Mouse (Mus musculus): ENCODE measurements around the gene Olfm2.

GRCm38 (mm10) chr9:20785055-20785454 lies 38.9 kb upstream of the Olfm2 start:
- no peak for TF ChIP-seq POLR2AphosphoS2 (IDR thresholded peaks at IDR 0.05; ENCODE audit: low read depth, low read length)
- TF ChIP-seq MAX (IDR thresholded peaks at IDR 0.05; ENCODE audit: low read length) = no peak
- no peak for TF ChIP-seq E2F4 (IDR thresholded peaks at IDR 0.05; ENCODE audit: insufficient replicate concordance, low read depth, low read length)
- no peak for TF ChIP-seq ZMIZ1 (IDR thresholded peaks at IDR 0.05; ENCODE audit: low read depth, low read length)
- TF ChIP-seq TCF12 (IDR thresholded peaks at IDR 0.05; ENCODE audit: low read depth, low read length) = no peak
- no peak for TF ChIP-seq CTCF (conservative IDR thresholded peaks at IDR 0.05 in 1 of 2, IDR thresholded peaks at IDR 0.05 in 1 of 2; ENCODE audit: low read depth in 2 of 2, low read length in 2 of 2)
- TF ChIP-seq CHD2 (IDR thresholded peaks at IDR 0.05; ENCODE audit: low read length) = no peak
- TF ChIP-seq POLR2A (IDR thresholded peaks at IDR 0.05; ENCODE audit: low read depth, low read length) = no peak
- no peak for TF ChIP-seq ZNF384 (IDR thresholded peaks at IDR 0.05; ENCODE audit: low read depth, low read length)
- TF ChIP-seq JUND (conservative IDR thresholded peaks at IDR 0.05; ENCODE audit: low read depth, low read length) = no peak
- TF ChIP-seq MEF2A (IDR thresholded peaks at IDR 0.05; ENCODE audit: borderline replicate concordance, low read depth, low read length) = no peak
